14 mouse cellular contexts compared by ENCODE assay signal in the genomic region with DNA sequence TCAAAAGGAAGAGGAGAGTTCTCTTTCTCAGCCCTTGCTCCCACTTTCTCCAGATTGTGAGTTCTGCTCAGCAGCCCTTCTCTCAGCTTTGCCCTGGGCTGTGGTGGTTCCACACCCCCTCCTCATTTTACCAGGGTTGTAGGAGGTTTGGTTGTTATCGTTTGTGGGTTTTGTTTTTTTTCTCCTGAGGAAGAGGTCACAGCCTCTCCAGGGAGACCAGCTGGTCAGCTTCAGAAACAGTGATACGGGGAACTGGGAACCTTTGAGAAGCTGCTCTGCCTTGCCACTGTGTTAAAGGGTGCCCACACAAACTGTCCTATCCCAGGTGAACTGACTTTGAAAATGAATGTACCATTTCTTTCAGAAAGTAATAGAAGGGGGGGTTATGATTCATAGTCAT.
A peak's percentile ranks its signal among the peaks of the same experiment; 100 is the strongest.
DNase-seq lines count a peak whose midpoint lies in the region; ATAC-seq and TF ChIP-seq lines count a peak whose summit lies in the region.
"Had no signal": no experiment of that assay in that cellular context is flagged by ENCODE, and none has a peak within 500 bp of the region (broad histone marks: within the 10 kb centered on the region; RNA-seq: fewer than 3 reads in every experiment).

No protein-coding gene starts in this region.

- H3K27ac ChIP-seq in forebrain, embryonic 10.5 days, result peak overlapping the region; percentile 74
- H3K27ac ChIP-seq in forebrain, postnatal 0 days (ENCODE audit: low read depth, low read length), result no peak overlapping the region
- no peak overlapping the region for H3K27ac ChIP-seq in kidney, postnatal 0 days
- H3K27ac ChIP-seq in forebrain, embryonic 14.5 days (ENCODE audit: low read depth, low read length), result no peak overlapping the region
- H3K27ac ChIP-seq: gastrocnemius, adult 2 months had no signal

- no peak for TF ChIP-seq CTCF in forebrain, postnatal 0 days (IDR thresholded peaks at IDR 0.05; ENCODE audit: low read depth)
- no peak for TF ChIP-seq CTCF in kidney, postnatal 0 days (IDR thresholded peaks at IDR 0.05; ENCODE audit: low read depth)

- no peak overlapping the region for H3K9ac ChIP-seq in forebrain, postnatal 0 days
- H3K9ac ChIP-seq in kidney, postnatal 0 days (ENCODE audit: low read depth, low read length), result no peak overlapping the region
- no peak overlapping the region for H3K9ac ChIP-seq in forebrain, embryonic 14.5 days (ENCODE audit: low read length)
- H3K9ac ChIP-seq: heart, embryonic 12.5 days had no signal

- no peak overlapping the region for H3K4me3 ChIP-seq in forebrain, embryonic 10.5 days
- H3K4me3 ChIP-seq in forebrain, postnatal 0 days (ENCODE audit: low read depth, low read length), result no peak overlapping the region
- H3K4me3 ChIP-seq in kidney, postnatal 0 days (replicated peaks; ENCODE audit: low read depth, low read length), result no peak overlapping the region
- no peak overlapping the region for H3K4me3 ChIP-seq in forebrain, embryonic 14.5 days (ENCODE audit: low read depth, low read length)
- H3K4me3 ChIP-seq: gastrocnemius, adult 2 months; heart, embryonic 12.5 days had no signal

- no peak overlapping the region for H3K4me2 ChIP-seq in forebrain, postnatal 0 days (ENCODE audit: low read depth)
- H3K4me2 ChIP-seq in kidney, postnatal 0 days (ENCODE audit: low read length), result no peak overlapping the region
- H3K4me2 ChIP-seq in forebrain, embryonic 14.5 days (ENCODE audit: low read length), result no peak overlapping the region

- ATAC-seq in forebrain, postnatal 0 days, result no peak
- ATAC-seq in kidney, postnatal 0 days (replicated peaks; ENCODE audit: low FRiP score, low read depth), result no peak; the same call in 1 of the 2 replicates
- ATAC-seq in forebrain, embryonic 14.5 days, result peak; percentile 30; the same call in 1 of the 2 replicates

- H3K27me3 ChIP-seq in forebrain, embryonic 10.5 days (ENCODE audit: poor library complexity, severe bottlenecking), result peaks cover 51% of the 10 kb centered on the region
- H3K27me3 ChIP-seq in forebrain, postnatal 0 days (ENCODE audit: insufficient read depth, low read length), result no peaks in the 10 kb centered on the region; the same call in 1 of the 2 replicates
- no peaks in the 10 kb centered on the region for H3K27me3 ChIP-seq in kidney, postnatal 0 days (ENCODE audit: insufficient read depth, low read length)
- no peaks in the 10 kb centered on the region for H3K27me3 ChIP-seq in forebrain, embryonic 14.5 days (replicated peaks; ENCODE audit: control insufficient read depth, insufficient read depth, low read length)
- H3K27me3 ChIP-seq: heart, embryonic 12.5 days had no signal

- H3K9me3 ChIP-seq in forebrain, embryonic 10.5 days, result no peaks in the 10 kb centered on the region
- no peaks in the 10 kb centered on the region for H3K9me3 ChIP-seq in forebrain, postnatal 0 days (ENCODE audit: low read length)
- no peaks in the 10 kb centered on the region for H3K9me3 ChIP-seq in kidney, postnatal 0 days (replicated peaks; ENCODE audit: low read length)
- H3K9me3 ChIP-seq in forebrain, embryonic 14.5 days (replicated peaks; ENCODE audit: control insufficient read depth, low read length), result no peaks in the 10 kb centered on the region
- H3K9me3 ChIP-seq: heart, embryonic 12.5 days had no signal

- no peaks in the 10 kb centered on the region for H3K36me3 ChIP-seq in forebrain, embryonic 10.5 days (replicated peaks)
- H3K36me3 ChIP-seq in forebrain, postnatal 0 days (ENCODE audit: insufficient read depth), result no peaks in the 10 kb centered on the region
- H3K36me3 ChIP-seq in kidney, postnatal 0 days (ENCODE audit: insufficient read depth, low read length), result no peaks in the 10 kb centered on the region
- no peaks in the 10 kb centered on the region for H3K36me3 ChIP-seq in forebrain, embryonic 14.5 days (ENCODE audit: control insufficient read depth, insufficient read depth, low read length)
- H3K36me3 ChIP-seq: heart, embryonic 12.5 days had no signal

- peaks cover 39% of the 10 kb centered on the region for H3K4me1 ChIP-seq in forebrain, embryonic 10.5 days
- peaks cover 4% of the 10 kb centered on the region for H3K4me1 ChIP-seq in forebrain, postnatal 0 days (ENCODE audit: insufficient read depth)
- H3K4me1 ChIP-seq in kidney, postnatal 0 days (replicated peaks; ENCODE audit: insufficient read depth, low read length), result peaks cover 7% of the 10 kb centered on the region; the same call in 1 of the 2 replicates
- H3K4me1 ChIP-seq in forebrain, embryonic 14.5 days (ENCODE audit: control insufficient read depth, insufficient read depth, low read length), result peaks cover 6% of the 10 kb centered on the region; the same call in 1 of the 2 replicates

- no peak for DNase-seq in forebrain, embryonic 10.5 days (ENCODE audit: extremely low spot score, low spot score)
- no peak for DNase-seq in forebrain, postnatal 0 days
- peak; percentile 49 for DNase-seq in kidney, postnatal 0 days (ENCODE audit: low spot score)
- DNase-seq in kidney, adult 8-10 months, result no peak
- DNase-seq in embryo, embryonic 10 days (ENCODE audit: low spot score), result peak; percentile 42
- DNase-seq in forebrain, embryonic 14.5 days (ENCODE audit: low spot score), result no peak
- no peak for DNase-seq in left cerebral cortex, adult 11 months (ENCODE audit: low spot score)
- no peak for DNase-seq in lung, postnatal 10 days
- DNase-seq: cerebellum, adult 9-11 months; gastrocnemius, adult 2 months; lung, postnatal 14 days; right cerebral cortex, postnatal 4 days; thymus, postnatal 4 days had no signal

- 2% methylated on average over 2 of the region's 2 CpGs for WGBS in forebrain, embryonic 10.5 days
- WGBS in forebrain, postnatal 0 days, result 5% methylated on average over 2 of the region's 2 CpGs
- WGBS in kidney, postnatal 0 days, result 9% methylated on average over 2 of the region's 2 CpGs
- WGBS in forebrain, embryonic 14.5 days, result 13% methylated on average over 2 of the region's 2 CpGs

Comparison
In these comparisons a context has a peak if more than half of its experiments do, and no peak if none do; other contexts are left out.
1. DNase-seq: peak in kidney, postnatal 0 days (single experiment) and embryo, embryonic 10 days (single experiment); none in forebrain, embryonic 10.5 days (single experiment), forebrain, postnatal 0 days (single experiment), kidney, adult 8-10 months (0 of 2), forebrain, embryonic 14.5 days (single experiment), left cerebral cortex, adult 11 months (single experiment) and lung, postnatal 10 days (single experiment).